Mouse (Mus musculus) 3134 (cell line): Measurements from ENCODE around the gene Mief1.

Experiments used
- DNase-seq: peaks from one replicate; pipeline ENCODE4 v3.0.0-alpha.2; 2011; ENCODE audit warnings: low spot score; ENCODE audit not compliant: insufficient read length; ENCODE audit errors: extremely low read depth

The Mief1 gene

DNA sequence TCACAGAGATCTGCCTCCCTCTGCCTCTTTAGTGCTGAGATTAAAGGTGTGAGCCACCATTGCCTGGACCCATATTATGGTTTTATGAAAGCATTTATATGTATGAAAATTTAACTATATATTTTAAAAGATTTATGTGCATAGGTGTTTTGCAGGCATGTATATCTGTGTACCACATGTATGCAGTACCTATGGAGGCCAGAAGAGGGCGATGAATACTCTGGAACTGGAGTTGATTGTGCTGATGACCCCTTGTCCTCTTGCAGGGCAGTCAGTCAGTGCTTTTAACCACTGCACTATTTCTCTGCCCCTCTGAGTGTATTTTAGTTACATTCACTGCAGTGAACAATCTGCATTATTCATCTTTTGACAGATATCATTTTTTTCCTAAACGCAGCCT lies 8.0 kb upstream of the Mief1 start:
- DNase-seq: no peak

DNA sequence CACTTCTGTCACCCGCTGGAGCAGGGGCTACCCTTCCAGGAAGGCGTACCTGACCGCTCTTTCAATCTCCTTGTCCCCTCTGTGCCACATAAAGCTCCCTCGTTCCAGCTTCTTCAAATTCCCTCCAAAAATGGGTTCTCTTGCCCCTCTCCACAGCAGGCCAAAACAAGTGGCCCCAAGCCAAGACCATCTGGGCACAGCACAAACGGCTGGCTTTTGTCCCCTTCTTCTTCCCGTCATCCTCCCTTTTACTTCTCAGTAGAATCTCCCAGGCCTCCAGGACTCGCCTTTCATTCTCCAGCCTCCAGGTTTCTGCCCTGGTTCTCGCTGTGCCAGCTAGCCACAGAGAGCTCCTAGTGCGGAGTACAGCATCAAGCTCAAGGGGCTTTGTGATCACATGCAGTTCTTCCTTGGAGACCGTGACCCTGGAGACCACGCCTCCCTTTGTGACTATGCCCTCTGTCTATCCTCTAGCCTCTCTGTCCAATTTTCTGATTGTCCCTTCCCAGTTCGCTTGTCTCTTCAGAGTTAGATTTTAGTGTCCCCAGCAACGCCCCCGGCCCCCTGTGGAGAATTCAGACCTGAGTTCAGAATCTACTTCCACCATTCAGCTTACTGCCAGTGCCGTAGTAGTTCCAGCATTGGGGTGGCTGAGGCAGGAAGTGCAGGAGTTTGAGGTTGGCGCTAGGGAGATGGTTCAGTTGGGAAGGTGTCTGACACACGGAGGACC lies 5.6 kb upstream of the Mief1 start:
- no peak for DNase-seq

DNA sequence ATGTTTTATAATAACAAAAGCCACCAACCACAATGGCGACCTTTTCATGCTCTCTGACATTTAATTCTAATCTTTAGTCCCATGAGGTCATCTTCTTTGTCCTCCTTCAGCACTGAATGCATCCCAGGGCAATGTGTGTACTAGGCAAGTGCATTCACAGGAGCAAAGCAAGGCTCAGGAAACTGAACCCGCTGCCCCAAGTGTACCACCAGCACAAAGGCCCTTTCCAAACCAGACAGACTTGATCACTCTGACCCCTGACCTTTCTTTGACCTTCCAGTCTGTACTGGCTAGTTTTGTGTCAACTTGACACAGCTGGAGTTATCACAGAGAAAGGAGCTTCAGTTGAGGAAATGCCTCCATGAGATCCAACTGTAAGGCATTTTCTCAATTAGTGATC lies 1.5 kb upstream of the Mief1 start:
- DNase-seq: no peak

DNA sequence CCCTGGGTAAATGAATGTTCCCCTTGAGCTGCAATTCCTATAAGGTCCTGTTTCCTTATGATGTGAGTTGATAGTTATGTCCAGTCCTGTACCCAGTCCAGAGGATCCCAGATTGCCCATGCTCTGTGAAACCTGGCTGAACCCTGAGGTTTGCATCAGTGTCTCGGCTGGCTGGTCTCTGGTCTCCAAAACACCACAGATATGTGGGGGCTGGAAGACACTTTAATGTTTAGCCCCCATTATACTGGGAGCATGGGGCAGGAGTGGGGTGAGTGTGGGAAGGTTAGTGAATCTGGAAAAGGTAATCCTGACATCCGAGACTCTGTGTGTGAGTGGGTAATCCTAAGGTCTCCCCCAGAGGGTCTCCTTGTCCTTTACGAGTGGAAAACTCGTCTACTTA lies 765 bp upstream of the Mief1 start:
- DNase-seq: no peak

DNA sequence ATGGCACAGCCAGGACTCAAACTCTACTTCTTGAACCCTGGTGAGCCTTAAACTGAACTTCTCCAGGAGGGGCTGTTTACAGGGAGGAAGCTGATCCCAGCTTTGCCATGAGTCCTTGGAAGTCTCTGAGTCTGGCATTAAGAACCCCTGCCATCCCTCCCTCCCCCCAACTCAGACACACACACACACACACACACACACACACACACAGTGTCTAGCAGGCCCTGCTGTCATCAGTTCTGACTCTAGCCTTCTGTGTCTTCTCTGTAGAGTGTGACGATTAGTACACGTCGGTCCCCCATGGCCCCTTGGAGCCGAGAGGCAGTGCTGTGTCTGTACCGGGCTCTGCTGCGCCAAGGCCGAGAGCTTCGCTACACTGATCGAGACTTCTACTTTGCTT lies 1.7 kb downstream of the Mief1 start, which contains the start of gene AC140267.1:
Gene AC140267.1 (plus strand): TSS at position 301 of the 400 bp plus-strand sequence.
- no peak for DNase-seq

DNA sequence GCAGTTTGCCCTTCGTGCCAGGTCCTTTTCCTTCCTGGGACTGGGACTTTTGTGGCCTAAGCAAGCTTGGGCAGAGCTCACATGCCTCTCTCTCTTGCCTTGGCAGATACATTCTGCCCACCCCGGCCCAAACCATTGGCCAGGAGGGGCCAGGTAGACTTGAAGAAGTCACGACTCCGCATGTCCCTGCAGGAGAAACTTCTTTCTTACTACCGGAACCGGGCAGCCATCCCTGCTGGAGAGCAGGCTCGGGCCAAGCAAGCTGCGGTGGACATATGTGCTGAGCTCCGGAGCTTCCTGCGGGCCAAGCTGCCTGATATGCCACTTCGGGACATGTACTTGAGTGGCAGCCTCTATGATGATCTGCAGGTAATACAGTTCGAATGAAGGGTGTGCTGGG lies 14.3 kb downstream of the Mief1 start:
- no peak for DNase-seq

DNA sequence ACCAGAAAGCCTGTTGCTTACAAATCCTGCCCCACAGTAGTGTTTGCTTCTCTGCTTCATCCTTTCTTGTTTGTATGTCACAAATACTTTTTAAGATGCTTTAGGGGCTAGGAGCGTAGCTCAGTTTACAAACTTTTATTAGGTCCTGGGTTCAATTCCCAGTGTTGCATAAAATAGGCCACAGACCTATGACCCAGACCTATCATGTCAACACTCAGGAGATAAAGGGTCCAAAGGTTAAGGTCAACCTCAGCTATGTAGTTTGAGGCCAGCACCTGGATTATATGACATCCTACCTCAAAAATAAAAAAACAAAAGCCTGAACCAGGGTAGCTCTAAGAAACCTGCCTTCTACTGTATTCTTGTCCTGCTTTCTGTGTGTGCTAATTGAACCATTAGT lies 14.8 kb downstream of the Mief1 start:
- DNase-seq: no peak

DNA sequence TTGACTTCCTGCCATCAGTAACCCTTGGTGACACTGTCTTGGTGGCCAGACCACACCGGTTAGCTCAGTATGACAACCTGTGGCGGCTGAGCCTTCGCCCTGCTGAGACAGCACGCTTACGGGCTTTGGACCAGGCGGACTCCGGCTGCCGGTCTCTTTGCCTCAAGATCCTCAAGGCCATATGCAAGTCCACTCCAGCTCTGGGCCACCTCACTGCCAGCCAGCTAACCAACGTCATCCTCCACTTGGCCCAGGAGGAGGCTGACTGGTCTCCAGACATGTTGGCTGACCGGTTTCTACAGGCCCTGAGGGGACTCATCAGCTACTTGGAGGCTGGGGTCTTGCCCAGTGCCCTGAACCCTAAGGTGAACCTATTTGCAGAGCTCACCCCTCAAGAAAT lies 15.9 kb downstream of the Mief1 start:
- no peak for DNase-seq

DNA sequence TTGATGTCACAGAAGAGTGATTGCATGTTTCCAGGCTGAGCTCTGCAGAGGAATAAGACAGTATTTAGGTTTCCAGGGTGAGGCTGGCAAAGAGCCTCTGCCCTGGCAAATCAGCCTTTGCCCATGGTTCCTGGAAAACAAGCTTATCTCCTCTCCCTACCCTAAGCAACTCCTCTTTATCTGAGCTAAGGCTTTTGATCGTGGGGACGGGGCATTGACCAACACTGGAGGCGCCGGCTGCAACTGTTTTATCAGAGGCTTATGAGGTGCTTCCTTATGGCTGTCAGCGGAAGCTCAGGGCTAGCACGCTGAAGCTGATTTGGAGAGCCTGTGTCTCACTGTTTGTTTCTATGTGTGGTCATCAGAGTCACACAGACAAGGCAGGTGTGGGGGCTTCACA lies 16.8 kb downstream of the Mief1 start:
- DNase-seq: no peak

DNA sequence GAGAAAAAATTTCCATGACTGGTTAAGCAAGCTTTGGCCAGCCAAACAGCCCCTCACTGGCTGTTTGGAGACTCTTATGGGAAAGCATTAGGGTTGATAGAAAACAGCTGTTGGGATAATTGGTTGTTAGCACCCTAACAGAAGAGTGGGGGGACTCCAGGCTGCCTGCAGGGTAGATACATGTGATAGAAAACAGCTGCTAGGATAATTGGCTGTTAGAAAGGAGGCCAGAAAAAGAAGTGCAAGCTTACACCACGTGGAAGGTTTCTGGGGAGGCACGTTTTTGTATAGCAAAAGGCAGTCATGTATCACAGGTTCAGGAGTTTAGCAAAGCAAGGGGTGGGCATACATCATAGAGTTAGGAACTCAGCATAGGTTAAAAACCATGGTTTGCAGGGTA lies 19.7 kb downstream of the Mief1 start:
- DNase-seq: no peak

DNA sequence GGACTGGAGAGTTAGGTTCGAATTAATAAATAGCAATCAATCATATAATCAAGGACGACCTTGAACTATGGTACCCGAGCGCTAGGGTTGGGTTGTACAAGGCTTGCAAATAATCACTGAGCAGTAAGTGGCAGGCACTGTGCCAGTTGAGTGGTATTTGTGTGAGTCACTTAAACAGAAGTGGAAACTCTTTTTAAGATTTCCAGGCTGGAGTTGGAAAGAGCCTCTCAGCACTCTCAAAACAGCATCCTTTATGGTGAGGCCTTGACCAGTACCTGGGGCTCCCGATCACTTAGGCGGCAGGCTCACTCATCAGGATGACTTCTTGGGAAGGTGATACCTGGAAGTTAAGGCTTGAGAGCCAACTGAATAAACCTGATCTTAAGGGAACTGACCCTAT lies 20.4 kb downstream of the Mief1 start:
- DNase-seq: peak; percentile 42

DNA sequence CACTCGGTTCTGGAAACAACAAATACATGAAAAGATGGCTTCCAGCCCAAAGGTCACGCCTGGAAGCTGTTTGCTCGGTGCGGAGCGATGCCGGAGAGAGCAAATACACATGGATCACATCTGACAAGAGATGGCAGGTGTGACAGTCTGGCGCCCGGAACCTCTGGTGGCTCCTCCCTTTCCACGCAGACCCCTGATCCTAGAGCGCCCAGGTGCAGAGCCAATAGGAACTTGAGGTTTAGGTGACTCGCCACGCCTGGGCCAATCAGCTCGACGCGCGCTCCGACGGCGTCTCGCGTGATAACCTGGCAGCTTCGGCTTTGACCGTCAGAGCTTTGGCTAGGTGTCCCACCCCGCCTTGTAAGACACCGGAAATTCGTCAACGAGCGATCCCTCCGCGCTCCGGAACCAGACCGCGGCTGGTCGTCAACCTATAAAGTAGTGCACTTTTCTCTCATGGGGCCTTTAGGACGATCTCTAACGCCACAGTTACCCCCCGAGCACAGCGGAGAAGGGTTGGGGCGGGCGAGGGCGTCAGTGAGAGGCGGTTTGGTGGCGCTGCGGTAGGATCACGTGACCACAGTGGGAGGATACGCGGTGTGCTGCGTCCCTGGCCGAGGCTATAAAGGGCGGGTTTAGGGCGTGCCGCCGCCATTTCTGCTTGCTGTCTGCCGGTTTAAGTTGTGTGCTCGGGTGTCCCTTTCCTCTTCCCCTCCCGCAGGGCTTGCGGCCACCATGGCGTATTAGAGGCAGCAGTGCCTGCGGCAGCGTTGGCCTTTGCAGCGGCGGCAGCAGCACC lies 21.2 kb downstream of the Mief1 start, which contains the start of gene Atf4:
Gene Atf4 (plus strand): TSS at position 338 of the 799 bp plus-strand sequence.
- peak; percentile 100 for DNase-seq

DNA sequence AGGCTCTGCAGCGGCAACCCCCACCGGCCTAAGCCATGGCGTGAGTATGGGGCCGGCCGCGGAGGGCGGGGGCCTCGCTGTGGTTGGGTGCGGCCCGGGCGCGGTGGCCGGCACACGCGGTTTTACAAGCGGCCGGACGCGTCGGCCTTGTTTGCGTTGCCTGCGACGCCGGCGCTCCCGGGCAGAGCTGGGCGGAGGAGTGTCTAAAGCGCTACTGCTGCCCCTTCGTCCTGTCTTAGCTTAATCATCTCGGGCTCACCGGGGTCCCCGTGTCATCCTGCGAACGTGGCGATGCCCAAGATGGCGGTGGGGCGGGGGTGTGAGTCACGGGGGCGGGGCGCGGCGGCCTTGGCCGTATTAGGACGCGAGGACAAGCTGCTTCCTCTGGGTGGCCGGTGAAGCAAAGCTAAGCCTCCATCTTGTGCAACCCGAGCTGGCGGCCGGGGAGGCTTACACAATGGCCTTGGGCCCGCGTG lies 21.9 kb downstream of the Mief1 start:
- DNase-seq: peak; percentile 93

DNA sequence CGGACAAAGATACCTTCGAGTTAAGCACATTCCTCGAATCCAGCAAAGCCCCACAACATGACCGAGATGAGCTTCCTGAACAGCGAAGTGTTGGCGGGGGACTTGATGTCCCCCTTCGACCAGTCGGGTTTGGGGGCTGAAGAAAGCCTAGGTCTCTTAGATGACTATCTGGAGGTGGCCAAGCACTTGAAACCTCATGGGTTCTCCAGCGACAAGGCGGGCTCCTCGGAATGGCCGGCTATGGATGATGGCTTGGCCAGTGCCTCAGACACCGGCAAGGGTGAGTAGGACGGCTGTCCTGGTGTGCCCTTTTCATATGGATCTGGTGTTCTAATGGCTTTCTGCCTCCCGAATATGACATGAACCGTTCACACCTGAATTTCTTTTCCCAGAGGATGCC lies 22.4 kb downstream of the Mief1 start:
- no peak for DNase-seq

DNA sequence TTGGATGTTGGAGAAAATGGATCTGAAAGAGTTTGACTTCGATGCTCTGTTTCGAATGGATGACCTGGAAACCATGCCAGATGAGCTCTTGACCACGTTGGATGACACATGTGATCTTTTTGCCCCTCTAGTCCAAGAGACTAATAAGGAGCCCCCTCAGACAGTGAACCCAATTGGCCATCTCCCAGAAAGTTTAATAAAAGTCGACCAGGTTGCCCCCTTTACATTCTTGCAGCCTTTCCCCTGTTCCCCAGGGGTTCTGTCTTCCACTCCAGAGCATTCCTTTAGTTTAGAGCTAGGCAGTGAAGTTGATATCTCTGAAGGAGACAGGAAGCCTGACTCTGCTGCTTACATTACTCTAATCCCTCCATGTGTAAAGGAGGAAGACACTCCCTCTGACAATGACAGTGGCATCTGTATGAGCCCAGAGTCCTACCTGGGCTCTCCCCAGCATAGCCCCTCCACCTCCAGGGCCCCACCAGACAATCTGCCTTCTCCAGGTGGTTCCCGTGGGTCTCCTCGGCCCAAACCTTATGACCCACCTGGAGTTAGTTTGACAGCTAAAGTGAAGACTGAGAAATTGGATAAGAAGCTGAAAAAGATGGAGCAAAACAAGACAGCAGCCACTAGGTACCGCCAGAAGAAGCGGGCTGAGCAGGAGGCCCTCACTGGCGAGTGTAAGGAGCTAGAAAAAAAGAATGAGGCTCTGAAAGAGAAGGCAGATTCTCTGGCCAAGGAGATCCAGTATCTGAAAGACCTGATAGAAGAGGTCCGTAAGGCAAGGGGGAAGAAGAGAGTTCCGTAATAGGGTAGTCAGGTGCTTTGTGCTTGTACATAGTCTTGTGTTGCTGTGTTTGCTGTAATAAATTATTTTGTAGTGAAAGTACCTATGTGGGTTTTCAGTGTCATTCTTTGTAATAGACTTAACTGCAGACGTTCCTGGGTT lies 23.1 kb downstream of the Mief1 start:
- peak; percentile 37 for DNase-seq

DNA sequence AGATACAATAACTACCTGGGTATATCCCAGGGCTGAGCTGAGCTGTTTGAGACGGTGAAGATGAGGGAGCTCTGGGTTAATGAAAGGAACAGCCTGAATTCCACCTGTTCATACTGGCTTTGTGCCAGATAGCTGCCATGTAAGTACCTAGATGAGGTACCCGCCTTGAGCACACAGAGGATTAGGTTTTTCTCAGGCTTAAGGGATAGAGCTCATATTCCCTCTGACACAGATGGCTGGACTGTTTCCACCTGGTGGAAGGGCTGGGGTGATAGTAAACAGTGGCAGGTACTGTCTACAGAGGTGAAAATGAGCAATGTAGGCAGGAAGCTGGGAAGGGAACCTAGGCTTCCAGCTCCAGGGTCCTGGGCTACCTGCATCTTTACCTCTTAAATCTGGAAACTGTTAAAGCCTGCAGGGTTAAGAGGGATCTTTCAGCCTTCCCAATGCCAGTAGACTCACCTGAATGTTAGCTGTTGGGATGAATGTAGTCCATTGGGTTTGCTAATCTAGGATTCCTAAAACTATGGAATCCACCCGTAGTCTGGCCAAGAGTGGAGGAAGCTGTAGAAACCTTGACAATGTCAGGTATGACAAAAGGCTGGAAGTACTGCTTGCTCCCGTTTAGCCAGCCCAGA lies 23.9 kb downstream of the Mief1 start:
- DNase-seq: peak; percentile 38

DNA sequence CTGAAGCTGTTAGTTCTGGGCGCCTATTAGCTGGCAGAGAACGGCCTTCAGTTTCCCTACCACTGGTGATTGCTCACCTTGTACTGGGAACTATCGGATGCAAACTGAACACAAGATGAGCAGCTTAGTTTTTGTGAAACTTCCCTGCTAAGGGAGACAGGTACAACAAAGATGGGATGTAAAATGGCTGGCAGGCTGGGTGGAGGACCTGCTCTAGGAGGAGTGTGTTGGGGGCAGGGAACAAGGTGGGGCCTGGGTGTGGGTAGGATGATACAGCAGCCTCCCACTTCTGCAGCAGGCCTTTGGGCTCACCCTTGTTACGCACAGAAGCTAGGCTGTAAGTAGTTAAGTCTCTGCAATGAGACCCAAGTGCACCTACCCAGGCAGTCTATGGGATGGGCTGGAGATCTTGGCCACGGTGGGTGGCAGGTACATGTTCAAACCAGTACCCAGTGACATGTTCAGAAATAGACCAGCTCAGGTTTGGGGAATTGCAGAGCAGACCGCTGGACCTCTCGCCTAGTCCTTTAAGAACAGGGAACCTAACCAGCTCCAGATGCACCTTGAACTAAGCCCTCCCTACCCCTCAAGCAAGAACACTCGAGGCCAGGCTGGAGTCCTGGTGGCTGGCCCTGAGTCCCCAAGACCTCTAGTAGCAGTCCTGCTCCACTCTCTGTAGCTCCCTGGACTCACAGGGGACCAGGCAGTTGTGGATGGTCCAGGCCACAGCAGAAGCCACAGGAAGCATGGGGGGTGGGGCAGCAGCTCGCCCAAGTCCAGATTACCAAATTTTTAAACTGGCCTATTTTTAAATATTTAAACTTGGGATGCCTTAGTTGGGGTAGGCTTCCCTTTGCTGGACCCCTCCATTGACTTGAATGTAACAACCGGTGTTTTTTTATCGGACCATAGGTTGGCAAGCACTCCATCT lies 24.7 kb downstream of the Mief1 start:
- peak; percentile 70 for DNase-seq

DNA sequence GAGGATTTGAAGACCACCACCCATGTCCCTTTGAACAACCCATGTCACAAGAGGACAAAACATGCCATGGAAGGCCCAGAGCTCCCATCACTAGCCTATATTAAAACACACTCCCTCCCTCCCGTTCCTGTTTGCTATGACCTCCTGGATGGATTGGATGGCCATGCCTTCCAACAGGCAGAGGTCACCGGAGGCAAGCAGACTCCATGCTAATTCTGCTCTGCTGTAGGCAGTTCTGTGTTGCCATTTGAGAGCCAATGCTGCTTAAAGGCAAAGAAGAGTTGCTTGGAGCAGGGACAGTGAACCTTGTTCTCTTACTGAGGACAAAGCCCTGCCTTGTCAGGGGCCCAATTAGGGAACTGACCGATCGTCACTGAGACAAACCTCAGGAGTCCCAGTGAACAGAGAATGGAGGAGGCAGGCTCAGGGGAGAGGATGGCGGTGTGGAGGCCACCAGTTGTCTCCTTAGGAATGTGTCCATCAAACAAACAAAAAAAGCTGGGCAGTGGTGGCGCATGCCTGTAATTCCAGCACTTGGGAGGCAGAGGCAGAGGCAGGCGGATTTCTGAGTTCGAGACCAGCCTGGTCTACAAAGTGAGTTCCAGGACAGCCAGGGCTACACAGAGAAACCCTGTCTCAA lies 25.7 kb downstream of the Mief1 start:
- no peak for DNase-seq

DNA sequence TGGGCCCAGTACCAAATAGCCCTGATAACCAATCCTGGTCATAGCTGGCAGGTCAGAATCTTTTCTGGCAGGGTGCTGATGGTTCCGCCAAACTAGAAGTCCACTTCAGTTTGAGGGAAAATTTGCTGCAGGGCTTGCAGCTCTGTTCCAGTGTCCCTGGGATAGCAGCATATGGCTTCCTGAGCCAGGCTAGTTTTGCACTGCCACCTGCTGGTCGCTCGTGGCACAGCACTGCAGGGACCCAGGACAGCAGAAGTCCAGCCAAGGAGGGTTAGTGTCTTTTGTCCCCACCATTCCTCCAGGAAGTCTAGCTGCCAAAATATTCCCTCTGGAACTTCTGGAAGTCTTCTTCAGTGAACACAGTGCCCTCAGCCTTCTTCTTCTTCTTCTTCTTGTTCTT lies 26.9 kb downstream of the Mief1 start:
- DNase-seq: peak; percentile 59
